Mouse (Mus musculus) adrenal gland (tissue): ENCODE measurements around the gene Krtap6-2.

Source experiments
- intact Hi-C: fragments of 180-260 bp; cut with DNase I; formaldehyde crosslinking; loops from one replicate; pipeline ENCODE4 v1.15.1; 2025
- long read RNA-seq, 2 experiments: library from polyadenylated mRNA; unstranded; transcript quantifications; one replicate each; pipeline ENCODE4 v2.0.0; 2020; ENCODE audit warnings: borderline replicate concordance in 1 of 2; ENCODE audit not compliant: insufficient replicate concordance in 1 of 2

The Krtap6-2 gene
- long read RNA-seq, experiment 1, result 0 reads
- long read RNA-seq, experiment 2, result 0 reads

- intact Hi-C loops, result no loop called here
These were observed at the start of gene Krtap6-2 for GRCm38 (mm10) chr16:89420011-89420410. Gene Krtap6-2 (minus strand): TSS chr16:89420111.

DNA sequence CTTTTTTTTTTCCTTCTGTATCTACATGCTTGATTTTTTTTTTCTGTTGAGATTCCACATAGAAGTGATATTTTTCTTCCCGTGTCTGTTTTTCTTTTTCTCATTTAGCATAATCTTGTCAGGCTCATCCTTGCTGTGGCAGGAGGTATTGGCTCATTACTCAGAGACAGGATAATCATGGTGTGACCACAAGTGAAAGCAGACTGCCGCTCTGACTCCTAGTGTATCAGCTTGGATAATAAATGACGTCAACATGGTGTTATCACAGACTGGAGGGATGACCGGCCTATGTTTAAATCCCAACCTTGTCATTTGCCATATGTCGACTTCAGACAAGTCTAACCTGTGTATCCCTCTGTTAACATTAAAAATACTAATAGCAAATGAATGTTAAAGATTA lies 41.3 kb upstream of the Krtap6-2 start:
- intact Hi-C loops, result no loop called here

DNA sequence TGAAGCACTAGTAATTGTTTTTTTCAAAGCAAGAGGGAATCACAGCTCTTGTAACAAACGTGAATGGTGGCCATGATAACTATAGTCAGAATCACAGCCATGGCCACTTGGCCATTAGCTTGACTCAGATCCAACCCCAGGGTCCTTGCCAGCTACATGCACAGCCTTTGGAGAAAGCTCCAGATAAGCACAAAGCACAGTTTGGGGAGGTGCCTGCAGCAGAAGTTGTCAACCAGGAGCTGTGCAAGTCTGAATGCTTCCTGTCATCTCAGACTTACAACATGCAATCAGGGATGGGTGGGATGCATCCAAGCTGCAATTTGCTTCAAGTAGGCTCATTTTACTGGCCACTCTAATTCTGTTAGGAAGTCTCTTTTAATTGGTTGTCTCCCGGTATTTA lies 9.7 kb upstream of the Krtap6-2 start:
- intact Hi-C loops, result no loop called here

- intact Hi-C loops, result no loop called here
These were observed 5.4 kb upstream of the Krtap6-2 start for GRCm38 (mm10) chr16:89425310-89425709.

DNA sequence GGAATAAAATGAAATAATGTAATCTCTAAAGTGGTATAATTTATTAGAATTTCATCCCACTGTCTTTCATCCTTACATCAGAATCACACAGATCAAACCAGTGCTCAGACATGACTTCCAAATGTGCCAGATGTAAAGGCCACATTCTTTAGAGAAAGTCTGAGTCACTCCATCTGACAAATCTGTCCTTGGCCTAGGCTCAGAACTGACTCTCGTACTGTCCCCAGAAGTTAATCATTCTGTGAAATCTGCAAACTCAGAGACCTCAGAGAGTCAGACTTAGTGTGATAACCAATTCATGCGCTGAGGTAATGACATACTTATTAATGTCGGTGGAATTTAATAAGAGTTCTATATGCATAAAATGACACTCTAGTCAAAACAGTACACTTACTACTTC lies 3.6 kb downstream of the Krtap6-2 start:
- intact Hi-C loops, result no loop called here

DNA sequence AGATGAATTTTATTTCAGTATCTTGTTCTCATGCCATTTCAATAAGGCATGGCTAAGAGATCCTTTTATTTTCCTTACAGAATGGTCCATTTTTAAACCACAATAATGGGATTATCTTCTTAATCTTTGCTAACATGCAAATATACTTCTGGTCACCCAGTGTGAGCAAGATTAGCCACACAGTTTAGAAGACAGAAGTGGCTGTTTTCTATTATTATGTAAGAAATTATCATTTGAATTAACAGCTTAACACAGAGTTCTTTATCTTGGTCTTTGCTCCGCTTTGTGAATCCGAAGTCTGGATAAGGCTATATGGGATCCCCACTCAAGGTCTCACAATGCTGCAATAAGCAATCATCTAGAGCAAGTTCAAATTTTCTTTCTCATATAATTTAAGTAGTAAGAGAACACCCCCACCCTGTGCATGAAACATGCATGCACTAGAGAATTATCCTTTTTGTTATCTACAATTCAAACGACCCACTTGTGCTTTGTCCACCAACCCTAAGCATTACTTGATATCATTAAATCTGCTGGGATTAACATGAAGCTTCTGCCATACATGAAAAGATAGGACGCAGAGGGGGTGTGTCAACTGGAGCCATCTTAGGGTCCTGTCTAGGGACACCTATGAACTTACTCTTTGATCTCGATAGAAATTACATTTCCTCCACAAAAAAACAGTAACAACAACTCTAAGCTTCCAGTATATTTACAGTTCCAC lies 9.4 kb downstream of the Krtap6-2 start:
- intact Hi-C loops, result no loop called here

DNA sequence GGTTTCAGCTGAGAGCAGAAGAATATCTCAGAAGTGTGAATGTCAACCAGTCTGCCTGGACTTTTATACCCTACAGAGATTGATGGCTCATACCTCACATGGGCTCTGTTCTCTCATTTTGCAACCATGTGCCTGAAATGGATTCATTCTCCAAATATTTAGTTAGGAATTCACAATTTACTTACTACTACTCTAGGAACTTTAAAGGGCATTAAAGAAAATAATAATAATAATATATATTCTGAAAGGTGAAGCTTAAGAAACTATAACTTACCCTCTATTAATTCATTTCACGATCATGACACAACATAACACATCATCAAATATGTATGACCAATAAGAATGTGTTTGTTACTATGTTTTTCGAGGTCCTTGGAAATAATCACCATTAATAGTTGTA lies 16.1 kb downstream of the Krtap6-2 start, which contains the start of gene Krtap21-1:
Gene Krtap21-1 (minus strand): TSS at position 101 of the 400 bp plus-strand sequence.
- intact Hi-C loops, result no loop called here

- intact Hi-C loops, result no loop called here
These were observed 47.0 kb downstream of the Krtap6-2 start for GRCm38 (mm10) chr16:89372734-89373461.
